Mouse (Mus musculus): ENCODE data around the gene Myh9. TPM values are rescaled to one million over a fixed set of nuclear protein-coding genes. Genes with fewer than 3 reads are reported as not detected.
A peak's percentile ranks its signal among the peaks of the same experiment; 100 is the strongest.

Myh9 gene
- total and polyA plus RNA-seq, 2 experiments from 2014 or later: 9.1 to 33.6 TPM

- DNase-seq (ENCODE audit: low spot score) (no peak), ATAC-seq (no peak)
- Histone ChIP-seq H3K4me3 (ENCODE audit: low read length) (no peak overlapping the region), H3K9ac (replicated peaks; ENCODE audit: low read length) (no peak overlapping the region), H3K4me2 (ENCODE audit: low read depth, low read length) (no peak overlapping the region), H3K27ac (no peak overlapping the region), H3K27me3 (ENCODE audit: insufficient read depth, low read length) (no peaks in the 10 kb centered on the region), H3K4me1 (ENCODE audit: insufficient read depth, low read length) (no peaks in the 10 kb centered on the region), H3K9me3 (ENCODE audit: low read length) (no peaks in the 10 kb centered on the region), H3K36me3 (ENCODE audit: insufficient read depth, low read length) (no peaks in the 10 kb centered on the region)
- 94% methylated on average over 6 of the region's 6 CpGs for WGBS
- no peak for TF ChIP-seq CTCF (IDR thresholded peaks at IDR 0.05; ENCODE audit: low read depth)
These were observed 13.1 kb downstream of the Myh9 start for GRCm38 (mm10) chr15:77828910-77829309.

DNA sequence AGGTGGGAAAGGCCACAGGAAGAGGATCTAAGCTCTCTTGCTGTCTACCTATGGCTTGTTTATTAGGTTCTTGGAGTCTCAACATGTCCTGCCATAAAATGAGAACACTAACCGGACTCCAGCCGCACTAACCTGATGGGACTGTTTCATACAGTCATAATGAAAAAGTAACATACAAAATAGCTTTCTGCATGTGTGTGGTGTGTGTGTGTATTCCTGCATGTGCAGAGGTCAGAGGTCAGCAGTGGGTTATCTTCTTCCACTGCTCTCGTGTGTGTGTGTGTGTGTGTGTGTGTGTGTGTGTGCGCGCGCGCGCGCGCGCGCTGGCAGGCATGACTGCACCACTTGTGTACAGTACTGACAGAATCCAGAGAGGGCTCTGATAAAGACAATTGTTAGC is 13.7 kb downstream of the Myh9 start:
- 93% methylated on average over 12 of the region's 12 CpGs for WGBS
- no peak for ATAC-seq
- no peaks in the 10 kb centered on the region for H3K27me3 ChIP-seq (ENCODE audit: insufficient read depth, low read length)
- H3K27ac ChIP-seq: no peak overlapping the region
- H3K9me3 ChIP-seq (ENCODE audit: low read length): no peaks in the 10 kb centered on the region
- no peak for TF ChIP-seq CTCF (IDR thresholded peaks at IDR 0.05; ENCODE audit: low read depth)
- H3K4me3 ChIP-seq (ENCODE audit: low read length): no peak overlapping the region
- no peaks in the 10 kb centered on the region for H3K36me3 ChIP-seq (ENCODE audit: insufficient read depth, low read length)
- no peak overlapping the region for H3K9ac ChIP-seq (replicated peaks; ENCODE audit: low read length)
- no peak for DNase-seq (ENCODE audit: low spot score)
- no peak overlapping the region for H3K4me2 ChIP-seq (ENCODE audit: low read depth, low read length)
- H3K4me1 ChIP-seq (ENCODE audit: insufficient read depth, low read length): no peaks in the 10 kb centered on the region

GRCm38 (mm10) chr15:77827794-77828193 is 14.2 kb downstream of the Myh9 start:
- no peak overlapping the region for H3K9ac ChIP-seq (replicated peaks; ENCODE audit: low read length)
- WGBS: 24% methylated on average over 6 of the region's 6 CpGs
- no peak for ATAC-seq

DNA sequence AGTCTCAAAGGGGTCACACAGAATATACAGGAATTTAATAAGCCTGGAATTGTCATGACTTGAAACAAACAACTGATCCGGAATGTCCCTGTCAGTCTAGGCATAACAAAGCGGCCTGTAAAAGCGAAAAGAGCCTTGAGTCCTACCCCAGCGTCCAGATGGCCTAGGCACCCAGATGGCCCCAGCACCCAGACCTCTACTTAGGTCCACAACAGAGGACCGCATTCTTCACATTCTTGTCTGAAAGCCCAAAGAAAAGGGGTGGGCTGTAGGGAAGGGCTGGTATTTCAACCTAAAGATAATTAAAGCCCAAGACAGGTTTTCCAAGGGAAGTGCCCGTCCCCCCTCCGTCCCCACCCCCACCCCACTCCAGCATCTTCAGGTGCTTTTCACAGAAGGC is 14.6 kb downstream of the Myh9 start:
- DNase-seq (ENCODE audit: low spot score): no peak
- Histone ChIP-seq H3K9me3 (ENCODE audit: low read length) (no peaks in the 10 kb centered on the region), H3K36me3 (ENCODE audit: insufficient read depth, low read length) (no peaks in the 10 kb centered on the region), H3K27me3 (ENCODE audit: insufficient read depth, low read length) (no peaks in the 10 kb centered on the region), H3K27ac (no peak overlapping the region), H3K4me3 (ENCODE audit: low read length) (no peak overlapping the region), H3K9ac (replicated peaks; ENCODE audit: low read length) (no peak overlapping the region), H3K4me1 (ENCODE audit: insufficient read depth, low read length) (no peaks in the 10 kb centered on the region), H3K4me2 (ENCODE audit: low read depth, low read length) (no peak overlapping the region)
- no peak for ATAC-seq
- WGBS: 24% methylated on average over 7 of the region's 7 CpGs
- TF ChIP-seq CTCF (IDR thresholded peaks at IDR 0.05; ENCODE audit: low read depth): no peak

More at GRCm38 (mm10) chr15:77827794-77828193, 14.2 kb downstream of the Myh9 start:
- no peak for DNase-seq (ENCODE audit: low spot score)
- Histone ChIP-seq H3K4me2 (ENCODE audit: low read depth, low read length) (no peak overlapping the region), H3K4me3 (ENCODE audit: low read length) (no peak overlapping the region), H3K4me1 (ENCODE audit: insufficient read depth, low read length) (no peaks in the 10 kb centered on the region), H3K9me3 (ENCODE audit: low read length) (no peaks in the 10 kb centered on the region), H3K27me3 (ENCODE audit: insufficient read depth, low read length) (no peaks in the 10 kb centered on the region), H3K36me3 (ENCODE audit: insufficient read depth, low read length) (no peaks in the 10 kb centered on the region), H3K27ac (peak overlapping the region; percentile 7; the same call in 1 of the 2 replicates)
- TF ChIP-seq CTCF (IDR thresholded peaks at IDR 0.05; ENCODE audit: low read depth): no peak

- H3K36me3 ChIP-seq (ENCODE audit: insufficient read depth, low read length): no peaks in the 10 kb centered on the region
- H3K4me2 ChIP-seq (ENCODE audit: low read depth, low read length): no peak overlapping the region
- no peak overlapping the region for H3K27ac ChIP-seq
- peaks cover 17% of the 10 kb centered on the region; the same call in 1 of the 2 replicates for H3K4me1 ChIP-seq (ENCODE audit: insufficient read depth, low read length)
- WGBS: 100% methylated on average over 1 of the region's 1 CpGs
- ATAC-seq: no peak
- no peak for DNase-seq (ENCODE audit: low spot score)
- H3K9ac ChIP-seq (replicated peaks; ENCODE audit: low read length): no peak overlapping the region
- no peak for TF ChIP-seq CTCF (IDR thresholded peaks at IDR 0.05; ENCODE audit: low read depth)
- no peaks in the 10 kb centered on the region for H3K9me3 ChIP-seq (ENCODE audit: low read length)
- no peak overlapping the region for H3K4me3 ChIP-seq (ENCODE audit: low read length)
- no peaks in the 10 kb centered on the region for H3K27me3 ChIP-seq (ENCODE audit: insufficient read depth, low read length)
These were observed 16.6 kb downstream of the Myh9 start for GRCm38 (mm10) chr15:77825382-77825781.

GRCm38 (mm10) chr15:77824321-77824720 is 17.7 kb downstream of the Myh9 start:
- ATAC-seq: no peak
- no peak overlapping the region for H3K4me3 ChIP-seq (ENCODE audit: low read length)
- no peaks in the 10 kb centered on the region for H3K27me3 ChIP-seq (ENCODE audit: insufficient read depth, low read length)
- TF ChIP-seq CTCF (IDR thresholded peaks at IDR 0.05; ENCODE audit: low read depth): no peak
- no peaks in the 10 kb centered on the region for H3K9me3 ChIP-seq (ENCODE audit: low read length)
- H3K4me2 ChIP-seq (ENCODE audit: low read depth, low read length): no peak overlapping the region
- peaks cover 20% of the 10 kb centered on the region; the same call in 1 of the 2 replicates for H3K4me1 ChIP-seq (ENCODE audit: insufficient read depth, low read length)
- H3K36me3 ChIP-seq (ENCODE audit: insufficient read depth, low read length): no peaks in the 10 kb centered on the region
- WGBS: 85% methylated on average over 1 of the region's 1 CpGs
- no peak for DNase-seq (ENCODE audit: low spot score)
- H3K27ac ChIP-seq: no peak overlapping the region
- no peak overlapping the region for H3K9ac ChIP-seq (replicated peaks; ENCODE audit: low read length)

DNA sequence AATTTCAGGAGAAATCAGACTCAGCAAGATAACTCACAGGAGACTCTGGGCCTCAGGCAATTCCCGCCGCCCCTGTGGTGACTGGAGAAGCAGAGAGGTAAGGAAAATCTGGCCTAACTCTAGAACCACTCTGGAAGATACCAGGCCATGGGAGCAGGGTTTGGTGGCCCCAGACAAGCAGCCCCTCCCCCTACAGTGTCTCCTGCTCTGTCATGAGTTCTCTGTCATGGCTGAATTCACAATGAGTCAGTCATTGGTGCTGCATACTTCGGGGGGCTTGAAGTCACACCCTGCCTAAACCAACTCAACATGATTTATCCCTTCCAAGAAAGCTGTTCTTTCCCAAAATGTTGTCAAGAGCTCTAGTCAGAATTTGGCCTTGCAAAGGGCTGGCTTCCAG is 18.3 kb downstream of the Myh9 start:
- ATAC-seq: no peak
- H3K4me2 ChIP-seq (ENCODE audit: low read depth, low read length): no peak overlapping the region
- peaks cover 23% of the 10 kb centered on the region; the same call in 1 of the 2 replicates for H3K4me1 ChIP-seq (ENCODE audit: insufficient read depth, low read length)
- no peaks in the 10 kb centered on the region for H3K9me3 ChIP-seq (ENCODE audit: low read length)
- TF ChIP-seq CTCF (IDR thresholded peaks at IDR 0.05; ENCODE audit: low read depth): no peak
- WGBS: 73% methylated on average over 3 of the region's 3 CpGs
- H3K4me3 ChIP-seq (ENCODE audit: low read length): no peak overlapping the region
- H3K27me3 ChIP-seq (ENCODE audit: insufficient read depth, low read length): no peaks in the 10 kb centered on the region
- DNase-seq (ENCODE audit: low spot score): no peak
- no peak overlapping the region for H3K27ac ChIP-seq
- H3K36me3 ChIP-seq (ENCODE audit: insufficient read depth, low read length): no peaks in the 10 kb centered on the region
- no peak overlapping the region for H3K9ac ChIP-seq (replicated peaks; ENCODE audit: low read length)

Data from hindbrain, postnatal 0 days (tissue).